Mouse (Mus musculus) right cerebral cortex, postnatal 25 days (tissue): ENCODE measurements at regions not wholly inside any gene's neighbourhood (a gene's known extent, or its start where the extent isn't known, plus 50 kb on each side); places are given as distances from the start of the nearest gene placed in this dataset.

Experiments used
- DNase-seq: peaks from one replicate; pipeline ENCODE4 v3.0.0; 2022

GRCm38 (mm10) chr1:42233289-42233688 is 462.3 kb upstream of the Pou3f3 start:
- no peak for DNase-seq

- DNase-seq: no peak
Measured at GRCm38 (mm10) chr1:42236466-42237010, 459.0 kb upstream of the Pou3f3 start.

DNA sequence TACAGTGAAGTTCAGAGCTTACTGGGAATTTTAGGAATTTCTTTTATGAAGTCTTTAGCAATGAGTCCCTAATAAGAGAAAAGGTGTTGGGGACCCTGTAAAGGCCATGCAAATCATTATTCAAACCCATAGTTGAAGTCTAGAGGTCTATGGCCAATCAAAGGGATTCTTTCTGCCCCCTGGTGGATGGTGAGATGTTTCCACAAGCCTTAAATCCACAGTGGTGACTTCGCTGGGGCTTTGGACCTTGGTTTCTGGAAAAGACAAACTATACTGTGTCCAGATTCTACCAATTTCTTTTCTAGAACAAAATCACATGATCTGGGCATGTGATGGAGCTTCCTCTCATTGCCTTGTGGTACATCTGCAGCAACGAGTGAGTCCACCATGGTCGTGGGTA is 457.2 kb upstream of the Pou3f3 start:
- no peak for DNase-seq

DNA sequence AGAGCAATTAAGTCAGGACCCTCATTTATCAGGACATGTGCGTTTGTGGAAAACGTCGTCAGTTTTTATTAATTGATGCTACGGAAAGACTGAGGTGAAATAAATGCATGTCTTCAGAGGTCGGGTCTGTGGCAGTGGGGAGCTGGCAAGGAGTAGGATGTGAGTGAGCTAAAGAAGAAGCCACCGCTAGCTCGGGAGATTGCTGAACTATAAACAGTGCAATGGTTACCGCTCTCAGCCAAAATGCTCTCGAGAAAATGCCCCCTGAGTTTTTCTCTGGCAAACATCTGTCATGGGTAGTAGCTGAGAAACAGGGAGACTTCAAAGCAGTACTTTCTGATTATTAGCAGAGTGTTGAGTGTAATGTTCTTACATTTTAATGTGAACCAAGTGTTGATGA is 454.4 kb upstream of the Pou3f3 start:
- no peak for DNase-seq

DNA sequence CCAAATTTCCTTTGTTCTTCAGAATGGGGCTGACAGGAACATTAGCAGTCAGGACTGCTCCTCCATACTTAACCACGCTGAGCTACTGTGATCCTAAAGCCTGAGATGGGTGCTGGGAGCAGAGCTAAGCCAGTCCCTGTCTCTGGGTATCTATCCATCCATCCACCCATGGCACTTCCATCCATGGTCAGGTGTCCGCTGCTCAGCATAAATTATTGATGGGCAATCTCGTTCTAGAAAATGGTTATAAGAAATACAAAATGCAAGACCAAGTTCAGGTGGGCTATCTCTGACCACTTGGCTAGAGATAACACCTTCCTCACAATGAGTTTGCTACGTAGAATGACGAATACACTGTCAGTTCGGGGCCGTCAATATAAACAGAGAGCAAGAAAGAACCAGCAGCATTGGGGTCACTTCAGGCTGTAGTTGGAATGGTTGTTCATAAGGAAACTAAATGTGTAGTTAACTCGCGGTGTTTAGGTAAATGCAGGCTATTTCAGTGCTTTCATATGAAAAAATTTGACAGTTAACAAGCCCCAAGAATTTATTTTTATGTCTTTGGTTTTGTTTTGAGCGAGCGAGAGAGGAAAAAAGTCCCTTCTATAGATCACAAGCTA is 453.9 kb upstream of the Pou3f3 start:
- DNase-seq: no peak

DNA sequence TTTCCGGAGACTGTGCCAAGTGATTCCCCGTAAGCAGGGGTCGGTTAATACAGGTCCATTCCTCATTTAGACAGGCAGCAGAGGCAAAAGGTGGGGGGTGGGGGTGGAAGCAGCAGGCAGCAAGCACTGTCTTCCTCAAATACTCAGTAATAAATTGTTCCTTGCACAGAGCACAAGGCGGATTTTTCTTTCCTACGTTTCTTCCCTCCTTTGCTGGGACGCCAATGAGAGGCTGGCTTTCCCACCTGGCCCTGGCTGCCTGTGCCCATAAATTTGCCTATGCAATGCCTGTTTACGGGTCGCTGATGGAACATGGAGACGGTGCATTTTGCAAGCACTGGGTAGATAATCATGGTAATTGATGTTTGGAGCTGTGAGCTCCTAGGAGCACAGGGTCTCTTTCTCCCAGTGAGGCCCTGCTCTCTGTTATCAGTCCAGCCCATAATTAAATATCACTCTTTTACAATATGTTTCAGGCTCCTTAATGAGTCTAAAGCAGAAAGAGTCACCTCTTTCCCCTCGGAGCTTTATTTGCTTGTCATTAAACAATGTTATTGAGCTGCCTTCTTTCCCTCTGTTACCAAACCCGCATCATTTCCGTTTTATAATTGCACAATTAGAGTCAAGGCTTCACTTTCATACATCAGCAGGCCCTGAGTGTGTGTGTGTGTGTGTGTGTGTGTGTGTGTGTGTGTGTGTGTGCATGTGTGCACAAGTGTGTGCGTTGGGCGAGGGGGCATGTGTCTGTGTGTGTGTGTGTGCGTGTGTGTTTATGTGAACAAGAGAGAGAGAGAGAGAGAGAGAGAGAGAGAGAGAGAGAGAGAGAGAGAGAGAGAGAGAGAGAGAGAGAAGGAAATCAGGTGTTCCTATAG is 452.7 kb upstream of the Pou3f3 start:
- no peak for DNase-seq

GRCm38 (mm10) chr1:42243458-42243855 is 452.1 kb upstream of the Pou3f3 start:
- DNase-seq: no peak

DNA sequence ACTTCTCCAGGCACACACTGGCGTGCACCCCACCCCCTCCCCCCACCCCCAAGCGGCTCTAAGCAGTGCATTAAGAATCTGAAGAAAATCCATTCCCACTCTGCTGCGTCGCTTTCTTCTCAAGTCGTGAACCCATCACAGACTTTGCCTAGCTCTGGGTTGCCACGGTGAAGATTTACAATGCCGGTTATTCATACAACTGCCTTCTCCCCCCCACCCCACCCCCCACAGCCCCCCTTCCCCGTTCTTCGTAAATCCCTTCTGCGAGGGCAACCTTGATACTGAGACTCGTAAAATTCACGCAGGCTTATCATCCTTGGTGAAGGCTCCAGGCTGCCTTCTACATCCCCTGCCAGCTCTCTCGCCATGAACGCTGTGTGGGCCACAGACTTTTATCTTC is 451.7 kb upstream of the Pou3f3 start:
- DNase-seq: no peak

DNA sequence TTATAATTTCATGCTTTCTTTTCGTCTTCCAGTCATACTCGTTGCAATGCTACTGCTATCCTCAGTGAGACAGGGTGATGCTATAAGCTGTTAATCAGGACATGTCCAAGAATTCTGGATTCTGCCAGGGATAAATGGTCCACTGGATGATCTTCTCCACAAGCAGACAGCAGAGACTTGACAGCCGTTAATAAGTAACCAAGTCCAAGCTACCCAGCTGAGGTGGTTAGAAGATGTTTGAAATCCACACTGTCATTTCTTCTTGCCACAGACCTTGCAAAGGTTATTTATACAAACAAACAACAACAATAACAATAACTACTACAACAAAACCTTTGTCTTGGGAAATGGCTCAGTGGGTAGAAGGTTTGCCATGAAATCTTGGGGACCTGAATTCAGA is 443.2 kb upstream of the Pou3f3 start:
- no peak for DNase-seq

DNA sequence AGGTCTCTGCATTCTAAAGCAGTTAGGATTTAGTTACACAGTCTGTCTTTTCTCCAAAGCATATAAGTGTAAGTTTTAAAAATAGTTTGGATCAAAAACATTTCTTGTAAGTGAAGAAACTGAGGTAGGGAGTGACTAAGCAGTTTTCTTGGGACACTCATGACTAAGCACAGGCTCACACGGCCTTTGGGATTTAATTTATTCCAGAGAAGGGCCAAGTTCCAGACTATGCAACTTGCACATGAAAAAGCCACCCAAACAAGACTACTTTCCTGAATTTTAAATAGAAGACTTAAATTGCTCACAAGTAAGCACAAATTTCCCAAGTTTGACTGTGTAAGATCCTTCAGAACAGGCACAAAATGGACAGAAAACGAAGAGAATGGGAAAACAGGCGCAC is 441.8 kb upstream of the Pou3f3 start:
- DNase-seq: no peak

DNA sequence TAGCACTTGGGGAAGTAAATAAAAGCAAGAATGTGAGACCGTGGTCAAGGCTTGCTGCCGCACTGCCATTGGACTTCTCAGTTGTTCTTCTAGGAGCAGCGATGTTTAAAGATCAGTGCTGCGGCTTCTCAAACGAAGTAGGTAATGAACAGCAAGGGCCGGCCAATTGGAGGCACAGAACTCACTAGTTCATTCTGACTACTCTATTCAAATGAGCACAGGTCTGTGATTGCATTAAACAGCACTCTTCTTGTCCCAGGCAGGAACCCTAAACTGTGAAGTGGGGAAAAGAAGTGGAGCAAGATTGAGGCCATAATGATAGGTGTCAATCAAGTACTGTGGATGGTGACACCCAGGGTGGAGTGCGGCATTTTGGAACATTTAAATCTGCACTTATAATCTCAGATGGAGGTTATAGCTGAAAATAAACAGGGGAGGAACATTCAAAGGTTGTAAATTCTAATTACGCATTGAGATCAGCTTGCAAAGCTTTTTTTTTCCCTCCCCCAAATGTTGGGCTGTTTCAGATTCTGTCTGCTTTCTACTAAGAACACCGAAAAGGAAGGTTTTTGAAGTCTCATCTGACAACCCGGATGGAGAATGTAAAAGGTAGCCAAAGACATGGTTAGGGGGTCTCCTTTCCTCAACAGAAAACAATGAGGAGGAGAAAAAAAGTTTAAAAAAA is 438.5 kb upstream of the Pou3f3 start:
- DNase-seq: no peak

GRCm38 (mm10) chr1:42257801-42258593 is 437.6 kb upstream of the Pou3f3 start:
- DNase-seq: no peak

GRCm38 (mm10) chr1:42258594-42258910 is 437.0 kb upstream of the Pou3f3 start:
- no peak for DNase-seq

DNA sequence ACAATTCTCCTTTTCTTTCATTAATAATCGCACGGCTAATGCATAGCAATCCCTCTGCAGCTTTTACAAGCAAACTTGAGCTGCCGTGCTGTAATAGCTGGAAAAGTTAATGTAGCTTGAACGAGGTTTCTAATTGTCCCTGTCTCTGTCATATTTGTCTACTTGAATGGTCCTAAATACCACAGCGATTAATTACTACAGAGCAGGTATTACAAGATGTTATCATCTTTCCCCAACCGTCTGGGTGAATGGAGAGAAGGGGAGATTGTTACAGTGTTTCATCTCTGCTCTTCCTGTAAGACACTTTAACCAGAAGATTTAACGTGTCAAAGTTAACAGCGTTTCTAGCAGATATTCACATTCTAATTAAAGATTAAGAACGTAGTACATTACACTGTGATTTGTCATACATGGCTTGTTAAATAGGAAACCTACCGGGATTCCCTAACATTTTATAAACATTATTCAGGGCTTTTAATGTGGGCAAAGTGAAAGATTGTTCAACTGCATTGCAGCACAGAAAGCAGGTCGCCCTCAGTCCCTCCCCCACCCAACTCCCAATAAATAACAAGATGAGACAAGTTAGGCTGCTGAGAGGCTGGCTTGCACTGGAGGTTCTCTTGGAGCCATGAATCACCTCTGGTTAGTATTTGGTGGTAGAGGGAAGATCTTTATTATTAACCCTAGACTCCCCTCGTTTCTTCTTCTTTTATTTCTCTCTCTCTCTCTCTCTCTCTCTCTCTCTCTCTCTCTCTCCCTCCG is 436.2 kb upstream of the Pou3f3 start:
- no peak for DNase-seq

DNA sequence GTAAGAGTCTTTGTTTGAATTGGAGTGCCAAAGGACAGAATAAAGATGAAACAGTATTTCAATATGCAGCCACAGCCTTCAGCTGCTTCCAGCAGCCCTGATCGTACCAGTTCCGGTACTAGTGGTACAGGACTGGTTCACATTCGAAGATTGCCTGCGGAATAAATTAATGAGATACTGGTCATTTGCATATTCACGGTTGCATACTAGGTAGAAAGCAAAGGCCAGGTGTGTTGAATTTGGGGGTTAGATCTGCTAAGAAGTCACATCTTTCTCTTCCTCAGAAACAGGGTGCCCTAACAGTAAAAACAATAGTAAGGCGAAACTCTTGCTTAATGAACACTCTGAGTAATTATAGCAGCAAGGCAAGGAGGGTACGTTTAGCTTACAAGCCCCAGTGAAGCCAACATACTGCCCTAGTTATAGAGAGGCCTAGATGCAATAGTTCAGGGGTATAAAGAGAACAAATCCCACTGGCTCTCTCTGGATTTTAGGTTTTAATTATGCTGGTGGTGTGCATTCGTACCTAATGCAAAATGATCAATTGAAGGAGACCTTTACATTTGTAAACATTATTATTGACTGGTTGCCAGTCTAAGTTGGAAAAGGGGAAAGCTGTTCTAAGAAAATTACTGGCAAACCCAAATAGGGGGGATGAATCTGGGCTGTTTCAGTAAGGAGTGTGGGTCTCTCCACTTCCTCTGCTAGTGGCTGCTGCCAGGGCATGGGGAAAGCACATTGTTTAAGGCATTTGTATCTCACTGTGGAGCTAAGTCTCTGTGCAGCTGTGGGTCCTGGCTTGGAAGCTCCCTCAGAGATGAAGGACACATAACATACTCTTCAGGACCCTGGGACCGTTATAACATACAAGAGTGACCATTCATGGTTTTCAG is 435.3 kb upstream of the Pou3f3 start:
- no peak for DNase-seq

GRCm38 (mm10) chr1:42261031-42261430 is 434.5 kb upstream of the Pou3f3 start:
- DNase-seq: no peak

- no peak for DNase-seq
Measured at GRCm38 (mm10) chr1:42261800-42262199, 433.8 kb upstream of the Pou3f3 start.

DNA sequence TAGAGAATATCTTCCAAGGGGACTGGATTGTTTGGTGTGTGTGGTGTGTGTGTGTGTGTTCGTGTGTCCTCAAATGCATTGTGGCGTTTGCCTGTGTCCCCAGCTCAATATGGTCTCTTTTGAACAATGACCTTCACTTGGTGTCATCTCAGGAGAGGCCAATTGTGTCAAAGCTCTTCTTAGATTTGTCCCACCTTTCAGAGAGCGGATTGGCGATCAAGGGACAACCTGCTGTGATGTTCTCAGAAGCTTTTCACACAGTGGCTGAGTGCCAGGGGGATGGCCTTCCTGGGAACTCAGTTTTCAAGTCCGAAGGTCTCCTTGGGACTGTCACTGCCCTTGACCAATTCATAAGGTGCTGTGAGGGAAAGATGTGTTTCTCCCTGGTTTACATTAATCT is 433.0 kb upstream of the Pou3f3 start:
- no peak for DNase-seq

DNA sequence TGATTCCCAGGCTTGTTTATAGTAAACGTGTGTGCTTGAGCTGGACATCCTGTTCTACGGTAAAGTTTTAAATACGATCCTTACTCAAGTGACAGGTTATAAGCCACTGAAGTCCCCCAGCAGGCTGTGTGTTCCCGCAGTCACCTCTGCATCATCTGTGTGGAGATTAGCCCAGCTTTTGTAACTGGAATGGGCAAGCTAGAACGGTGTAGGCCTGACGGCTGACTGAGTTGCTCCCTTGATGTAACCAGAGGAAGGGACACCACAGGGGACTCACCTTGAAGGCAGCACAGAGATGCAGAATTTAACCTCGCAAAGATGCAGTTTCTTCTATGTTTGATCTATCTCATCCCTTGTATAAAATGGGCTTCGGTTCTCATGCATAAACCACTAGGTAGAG is 418.4 kb upstream of the Pou3f3 start:
- no peak for DNase-seq

DNA sequence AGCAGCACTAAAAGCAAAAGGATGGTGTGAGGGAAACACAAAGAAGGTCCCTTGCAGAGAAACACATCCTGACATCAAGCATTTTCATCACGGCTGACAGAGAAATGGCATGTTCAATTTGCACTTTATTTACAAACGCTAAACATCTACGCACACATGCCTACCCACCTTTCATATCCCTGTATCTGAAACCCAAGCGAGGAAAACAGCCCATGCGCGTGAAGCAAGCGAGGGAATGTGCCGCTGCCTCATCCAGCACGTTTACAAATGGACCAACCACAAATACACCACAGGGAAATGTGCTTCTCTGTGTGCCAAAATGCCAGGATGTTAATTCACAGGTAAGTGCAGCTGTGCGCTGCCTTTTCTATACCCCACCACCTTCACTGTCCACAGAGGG is 399.7 kb upstream of the Pou3f3 start:
- no peak for DNase-seq

GRCm38 (mm10) chr1:42309251-42309650 is 386.3 kb upstream of the Pou3f3 start:
- no peak for DNase-seq
